Comparison of ENCODE assay signal across 8 mouse cellular contexts in genomic region chr19:46135789-46136638, GRCm38 (mm10). TPM values are rescaled to one million over a fixed set of nuclear protein-coding genes. Genes with fewer than 3 reads are reported as not detected.
A peak's percentile ranks its signal among the peaks of the same experiment; 100 is the strongest.
DNase-seq lines count a peak whose midpoint lies in the region; ATAC-seq and TF ChIP-seq lines count a peak whose summit lies in the region.
"Had no signal": no experiment of that assay in that cellular context is flagged by ENCODE, and none has a peak within 500 bp of the region (broad histone marks: within the 10 kb centered on the region; RNA-seq: fewer than 3 reads in every experiment).

No protein-coding gene starts in this region.

- H3K4me2 ChIP-seq in hindbrain, embryonic 14.5 days (replicated peaks) = peak overlapping the region; percentile 95
- H3K4me2 ChIP-seq in limb, embryonic 14.5 days (replicated peaks; ENCODE audit: low read depth, low read length, severe bottlenecking) = peak overlapping the region; percentile 100
- H3K4me2 ChIP-seq in midbrain, embryonic 14.5 days (ENCODE audit: low read length) = peak overlapping the region; percentile 99

- peaks cover 79% of the 10 kb centered on the region for H3K27me3 ChIP-seq in hindbrain, embryonic 14.5 days (ENCODE audit: control insufficient read depth, insufficient read depth, low read length)
- H3K27me3 ChIP-seq in limb, embryonic 14.5 days (ENCODE audit: control insufficient read depth, insufficient read depth, low read length) = peaks cover 74% of the 10 kb centered on the region
- peaks cover 77% of the 10 kb centered on the region for H3K27me3 ChIP-seq in midbrain, embryonic 14.5 days (ENCODE audit: control insufficient read depth, insufficient read depth, low read length)

- ATAC-seq in hindbrain, embryonic 14.5 days (ENCODE audit: low FRiP score) = peak; percentile 54; the same call in 1 of the 2 replicates
- peak; percentile 45; the same call in 1 of the 2 replicates for ATAC-seq in limb, embryonic 14.5 days (ENCODE audit: low FRiP score, low read depth)
- ATAC-seq in midbrain, embryonic 14.5 days (ENCODE audit: low FRiP score, low TSS enrichment) = peak; percentile 57; the same call in 1 of the 2 replicates

- no peaks in the 10 kb centered on the region for H3K9me3 ChIP-seq in hindbrain, embryonic 14.5 days (ENCODE audit: control insufficient read depth, low read length)
- H3K9me3 ChIP-seq in limb, embryonic 14.5 days (ENCODE audit: control insufficient read depth, low read length) = no peaks in the 10 kb centered on the region
- H3K9me3 ChIP-seq in midbrain, embryonic 14.5 days (ENCODE audit: control insufficient read depth, low read length) = no peaks in the 10 kb centered on the region

- no peak for TF ChIP-seq POLR2A in limb, embryonic 14.5 days (IDR thresholded peaks at IDR 0.05; ENCODE audit: borderline replicate concordance, extremely low read depth, insufficient read depth, insufficient read length)

- under 1% methylated on average over 76 of the region's 79 CpGs for WGBS in hindbrain, embryonic 14.5 days
- WGBS in limb, embryonic 14.5 days = under 1% methylated on average over 67 of the region's 79 CpGs
- WGBS in midbrain, embryonic 14.5 days = under 1% methylated on average over 79 of the region's 79 CpGs

- peak overlapping the region; percentile 65 for H3K9ac ChIP-seq in hindbrain, embryonic 14.5 days
- H3K9ac ChIP-seq in limb, embryonic 14.5 days (ENCODE audit: low read depth, low read length, severe bottlenecking) = peak overlapping the region; percentile 51
- H3K9ac ChIP-seq in midbrain, embryonic 14.5 days (replicated peaks; ENCODE audit: low read length) = peak overlapping the region; percentile 60

- H3K36me3 ChIP-seq in hindbrain, embryonic 14.5 days (replicated peaks; ENCODE audit: control insufficient read depth, insufficient read depth) = no peaks in the 10 kb centered on the region
- H3K36me3 ChIP-seq in limb, embryonic 14.5 days (ENCODE audit: control insufficient read depth, insufficient read depth, low read length) = no peaks in the 10 kb centered on the region
- no peaks in the 10 kb centered on the region for H3K36me3 ChIP-seq in midbrain, embryonic 14.5 days (ENCODE audit: control insufficient read depth, insufficient read depth, low read length)

- DNase-seq in NIH3T3 (ENCODE audit: low read depth) = peak; percentile 75
- DNase-seq in cerebellum, adult 18-20 months = peak; percentile 45 to 63
- DNase-seq in gastrocnemius, adult 18-20 months (ENCODE audit: low spot score) = peak; percentile 86
- DNase-seq in hindbrain, embryonic 14.5 days (ENCODE audit: low spot score) = peak; percentile 61
- no peak for DNase-seq in limb, embryonic 14.5 days (ENCODE audit: low spot score)
- peak; percentile 79 for DNase-seq in midbrain, embryonic 14.5 days
- peak; percentile 73 to 89 for DNase-seq in spleen, postnatal 4 days (ENCODE audit: low spot score in 2 of 2)

- peak overlapping the region; percentile 48 for H3K4me3 ChIP-seq in hindbrain, embryonic 14.5 days (replicated peaks; ENCODE audit: low read length)
- H3K4me3 ChIP-seq in limb, embryonic 14.5 days (replicated peaks; ENCODE audit: low read length) = peak overlapping the region; percentile 51
- H3K4me3 ChIP-seq in midbrain, embryonic 14.5 days (replicated peaks; ENCODE audit: low read depth, low read length) = peak overlapping the region; percentile 52

- H3K27ac ChIP-seq in hindbrain, embryonic 14.5 days = no peak overlapping the region
- no peak overlapping the region for H3K27ac ChIP-seq in limb, embryonic 14.5 days (replicated peaks; ENCODE audit: low read depth, low read length)
- H3K27ac ChIP-seq in midbrain, embryonic 14.5 days (replicated peaks; ENCODE audit: low read depth, low read length) = no peak overlapping the region

- peaks cover 15% of the 10 kb centered on the region for H3K4me1 ChIP-seq in hindbrain, embryonic 14.5 days (replicated peaks; ENCODE audit: control insufficient read depth, insufficient read depth, low read length)
- H3K4me1 ChIP-seq in limb, embryonic 14.5 days (ENCODE audit: control insufficient read depth, insufficient read depth, low read length) = peaks cover 15% of the 10 kb centered on the region; the same call in 1 of the 2 replicates
- peaks cover 19% of the 10 kb centered on the region for H3K4me1 ChIP-seq in midbrain, embryonic 14.5 days (ENCODE audit: control insufficient read depth, insufficient read depth, low read length)

RNA-seq across cellular contexts. Expression of gene Elovl3, which starts 4.3 kb away (rescaled TPM):
- total RNA-seq in gastrocnemius, adult 18-20 months (2021) = under 1 TPM in 1 of 2 experiments, not detected in 1; 0.26 TPM
- polyA plus RNA-seq in hindbrain, embryonic 14.5 days (2014; fragmentation: Nextera tagmentation; extraction: Ambion mirVana) = not detected in 2 replicates
- polyA plus RNA-seq in limb, embryonic 14.5 days (2012; rRNA removed) = 0.15 TPM in 1 of 2 replicates, not detected in the other
- 0.68 and 0.85 TPM in 2 replicates for polyA plus RNA-seq in limb, embryonic 14.5 days (2014; fragmentation: Nextera tagmentation; extraction: Ambion mirVana)
- 0.47 and 0.76 TPM in 2 replicates for polyA plus RNA-seq in midbrain, embryonic 14.5 days (2014; fragmentation: Nextera tagmentation; extraction: Ambion mirVana)
- polyA plus RNA-seq: large intestine, adult 2 months had no signal

RNA-seq across cellular contexts. Expression of gene Pitx3, which starts 12.1 kb away (rescaled TPM):
- 10 to 100 TPM in 1 of 2 experiments, 1 to 10 TPM in 1; 4.4 to 10.7 TPM for total RNA-seq in gastrocnemius, adult 18-20 months (2021)
- not detected in 2 replicates for polyA plus RNA-seq in hindbrain, embryonic 14.5 days (2014; fragmentation: Nextera tagmentation; extraction: Ambion mirVana)
- polyA plus RNA-seq in limb, embryonic 14.5 days (2012; rRNA removed) = 14.0 and 19.6 TPM in 2 replicates
- polyA plus RNA-seq in limb, embryonic 14.5 days (2014; fragmentation: Nextera tagmentation; extraction: Ambion mirVana) = 8.1 TPM in 2 replicates
- polyA plus RNA-seq in midbrain, embryonic 14.5 days (2014; fragmentation: Nextera tagmentation; extraction: Ambion mirVana) = 3.6 and 3.9 TPM in 2 replicates
- polyA plus RNA-seq: large intestine, adult 2 months had no signal

RNA-seq across cellular contexts. Expression of gene Gbf1, which starts 16.3 kb away (rescaled TPM):
- 10 to 100 TPM; 45.6 to 47.6 TPM for total RNA-seq in gastrocnemius, adult 18-20 months (2021)
- polyA plus RNA-seq in hindbrain, embryonic 14.5 days (2014; fragmentation: Nextera tagmentation; extraction: Ambion mirVana) = 64.5 and 68.3 TPM in 2 replicates
- 92.1 and 131 TPM in 2 replicates for polyA plus RNA-seq in limb, embryonic 14.5 days (2012; rRNA removed)
- polyA plus RNA-seq in limb, embryonic 14.5 days (2014; fragmentation: Nextera tagmentation; extraction: Ambion mirVana) = 66.8 and 67.2 TPM in 2 replicates
- polyA plus RNA-seq in midbrain, embryonic 14.5 days (2014; fragmentation: Nextera tagmentation; extraction: Ambion mirVana) = 55.2 and 71.8 TPM in 2 replicates
